Mouse (Mus musculus): ENCODE measurements at regions not wholly inside any gene's neighbourhood (a gene's known extent, or its start where the extent isn't known, plus 50 kb on each side); places are given as distances from the start of the nearest gene placed in this dataset.
A peak's percentile ranks its signal among the peaks of the same experiment; 100 is the strongest.

- no peak for DNase-seq (ENCODE audit: low read depth, low spot score)
Observed at GRCm38 (mm10) chr2:148559376-148559775, 113.0 kb upstream of the Nxt1 start.

GRCm38 (mm10) chr2:148558365-148558764 is 114.0 kb upstream of the Nxt1 start:
- no peak for DNase-seq (ENCODE audit: low read depth, low spot score)

GRCm38 (mm10) chr2:148551207-148551606 is 107.8 kb upstream of the Cd93 start:
- no peak for DNase-seq (ENCODE audit: low read depth, low spot score)

GRCm38 (mm10) chr2:148549618-148550017 is 106.3 kb upstream of the Cd93 start:
- DNase-seq (ENCODE audit: low read depth, low spot score) = no peak

GRCm38 (mm10) chr2:148542340-148542739 is 99.0 kb upstream of the Cd93 start:
- no peak for DNase-seq (ENCODE audit: low read depth, low spot score)

- no peak for DNase-seq (ENCODE audit: low read depth, low spot score)
Observed at GRCm38 (mm10) chr2:148537914-148538510, 94.6 kb upstream of the Cd93 start.

GRCm38 (mm10) chr2:148537251-148537650 is 93.9 kb upstream of the Cd93 start:
- DNase-seq (ENCODE audit: low read depth, low spot score) = no peak

GRCm38 (mm10) chr2:148536608-148537007 is 93.2 kb upstream of the Cd93 start:
- no peak for DNase-seq (ENCODE audit: low read depth, low spot score)

GRCm38 (mm10) chr2:148535562-148536180 is 92.3 kb upstream of the Cd93 start:
- peak; percentile 8 for DNase-seq (ENCODE audit: low read depth, low spot score)

- no peak for DNase-seq (ENCODE audit: low read depth, low spot score)
Observed at GRCm38 (mm10) chr2:148532051-148532450, 88.7 kb upstream of the Cd93 start.

- no peak for DNase-seq (ENCODE audit: low read depth, low spot score)
Observed at GRCm38 (mm10) chr2:148530546-148530945, 87.2 kb upstream of the Cd93 start.

GRCm38 (mm10) chr2:148529900-148530299 is 86.5 kb upstream of the Cd93 start:
- peak; percentile 9 for DNase-seq (ENCODE audit: low read depth, low spot score)

GRCm38 (mm10) chr2:148527755-148528154 is 84.4 kb upstream of the Cd93 start:
- no peak for DNase-seq (ENCODE audit: low read depth, low spot score)

GRCm38 (mm10) chr2:148525496-148525895 is 82.1 kb upstream of the Cd93 start:
- no peak for DNase-seq (ENCODE audit: low read depth, low spot score)

- DNase-seq (ENCODE audit: low read depth, low spot score) = no peak
Observed at GRCm38 (mm10) chr2:148523401-148523800, 80.0 kb upstream of the Cd93 start.

GRCm38 (mm10) chr2:148522936-148523335 is 79.6 kb upstream of the Cd93 start:
- no peak for DNase-seq (ENCODE audit: low read depth, low spot score)

- peak; percentile 68 for DNase-seq (ENCODE audit: low read depth, low spot score)
Observed at GRCm38 (mm10) chr2:148521966-148522575, 78.7 kb upstream of the Cd93 start.

GRCm38 (mm10) chr2:148520291-148520690 is 76.9 kb upstream of the Cd93 start:
- no peak for DNase-seq (ENCODE audit: low read depth, low spot score)

- peak; percentile 39 for DNase-seq (ENCODE audit: low read depth, low spot score)
Observed at GRCm38 (mm10) chr2:148519689-148520290, 76.4 kb upstream of the Cd93 start.

GRCm38 (mm10) chr2:148517906-148518305 is 74.5 kb upstream of the Cd93 start:
- no peak for DNase-seq (ENCODE audit: low read depth, low spot score)

- no peak for DNase-seq (ENCODE audit: low read depth, low spot score)
Observed at GRCm38 (mm10) chr2:148510008-148510681, 66.8 kb upstream of the Cd93 start.

- DNase-seq (ENCODE audit: low read depth, low spot score) = no peak
Observed at GRCm38 (mm10) chr2:148509357-148509756, 66.0 kb upstream of the Cd93 start.
